Mouse (Mus musculus) stomach, embryonic 14.5 days (tissue): ENCODE measurements around the gene Tymp. TPM values are rescaled to one million over a fixed set of nuclear protein-coding genes. Genes with fewer than 3 reads are reported as not detected.

Source experiments
- ATAC-seq: fragments of 200-750 bp; cut with Nextera tagmentation; 2 replicates; pipeline ENCODE4 v1.8.0; 2017; ENCODE audit warnings: low read depth, moderate TSS enrichment; ENCODE audit not compliant: insufficient number of reproducible peaks, insufficient read depth, low FRiP score
- H3K27ac ChIP-seq: fragments of 300-500 bp; sonication (generic); 2 replicates; pipeline ENCODE4 v1.5.1; 2014; ENCODE audit warnings: mild to moderate bottlenecking, low read length, moderate library complexity, mixed read lengths
- H3K27me3 ChIP-seq: fragments of 300-500 bp; sonication (generic); 2 replicates; pipeline ENCODE4 v1.6.1; 2014; ENCODE audit warnings: low read length, control low read depth, mixed read lengths; ENCODE audit not compliant: control insufficient read depth, insufficient read depth
- H3K36me3 ChIP-seq: fragments of 300-500 bp; sonication (generic); 2 replicates; pipeline ENCODE4 v1.6.1; 2014; ENCODE audit warnings: mild to moderate bottlenecking, control low read depth, low read length, moderate library complexity, mixed read lengths; ENCODE audit not compliant: control insufficient read depth, insufficient read depth
- H3K4me1 ChIP-seq: fragments of 300-500 bp; sonication (generic); 2 replicates; pipeline ENCODE4 v1.6.1; 2014; ENCODE audit warnings: low read length, control low read depth, mixed read lengths; ENCODE audit not compliant: control insufficient read depth, insufficient read depth
- H3K4me2 ChIP-seq: fragments of 300-500 bp; sonication (generic); replicated peaks from 2 replicates; pipeline ENCODE4 v1.6.1; 2014; ENCODE audit warnings: low read depth, low read length, control low read depth
- H3K4me3 ChIP-seq: fragments of 300-500 bp; sonication (generic); 2 replicates; pipeline ENCODE4 v1.5.1; 2014; ENCODE audit warnings: low read depth, low read length, control low read depth
- H3K9ac ChIP-seq: fragments of 300-500 bp; sonication (generic); replicated peaks from 2 replicates; pipeline ENCODE4 v1.6.1; 2014; ENCODE audit warnings: low read depth, mild to moderate bottlenecking, control low read depth, low read length, moderate library complexity, mixed read lengths
- H3K9me3 ChIP-seq: fragments of 300-500 bp; sonication (generic); 2 replicates; pipeline ENCODE4 v1.6.1; 2016; ENCODE audit warnings: low read depth, low read length, control low read depth; ENCODE audit not compliant: control insufficient read depth
- WGBS: fragments of 180-500 bp; shearing (Covaris S2); extraction: QIAGEN DNeasy Blood & Tissue Kit; methylation state at CpG from one replicate; pipeline ENCODE4 v1.1.7; 2014; 5-methylcytosine and 5-hydroxymethylcytosine counted together
- polyA plus RNA-seq: library from polyadenylated mRNA; unstranded; fragments of >200 nt; fragmentation: Nextera tagmentation; extraction: Ambion mirVana; gene quantifications from 2 replicates; pipeline ENCODE4 v1.2.1, GENCODE M21; 2014

The Tymp gene
- polyA plus RNA-seq, 1 experiment from 2014 or later, result 1.1 TPM

DNA sequence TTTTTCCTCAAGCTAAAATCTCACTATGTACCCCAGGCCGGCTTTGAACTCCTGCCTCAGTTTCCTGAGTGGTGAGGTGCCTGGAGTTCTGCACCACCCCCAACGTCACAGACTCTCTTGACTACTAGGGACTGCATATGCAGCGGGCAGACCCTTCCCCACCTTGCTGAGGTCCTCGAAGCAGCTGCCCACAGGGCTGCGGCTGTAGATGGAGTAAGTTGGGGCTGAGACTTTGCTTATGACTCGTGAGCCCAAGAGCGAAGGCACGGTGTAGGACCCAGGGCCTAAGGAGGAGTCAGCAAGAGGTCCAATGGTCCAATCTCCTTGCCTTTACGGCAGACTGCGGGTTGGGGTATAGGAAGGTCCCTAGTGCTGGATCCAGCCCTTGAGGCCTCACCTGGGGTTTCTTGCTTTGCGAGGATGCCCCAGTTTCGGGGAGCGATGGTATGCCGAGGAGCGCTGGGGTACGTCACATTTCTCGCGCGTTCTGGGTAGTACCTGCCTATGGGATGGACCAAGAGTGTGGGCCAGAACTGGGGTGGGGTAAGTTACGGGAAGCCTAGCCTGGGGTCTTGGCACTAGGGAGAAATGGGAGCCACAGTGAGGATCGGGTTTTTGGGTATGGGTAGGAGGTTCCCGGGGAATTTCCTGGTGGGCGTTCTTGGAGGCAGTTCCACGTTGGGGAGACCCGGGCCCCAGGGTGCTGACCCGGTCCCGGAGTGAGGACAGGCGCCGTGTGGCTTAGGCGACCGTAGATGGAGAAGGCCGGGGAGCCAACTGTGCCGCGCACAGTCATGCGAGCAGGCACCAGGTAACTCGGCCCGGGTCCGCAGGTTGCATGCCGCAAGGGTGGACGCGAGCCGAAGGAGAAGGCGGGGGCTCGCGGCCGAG is 1.3 kb upstream of the Tymp start:
- Histone ChIP-seq H3K27me3 (peaks cover 28% of the 10 kb centered on the region), H3K4me3 (peak overlapping the region; percentile 35), H3K4me1 (peaks cover 9% of the 10 kb centered on the region; the same call in 1 of the 2 replicates), H3K9ac (no peak overlapping the region), H3K27ac (no peak overlapping the region), H3K36me3 (no peaks in the 10 kb centered on the region), H3K4me2 (peak overlapping the region; percentile 49), H3K9me3 (no peaks in the 10 kb centered on the region)
- ATAC-seq, result no peak
- WGBS, result 15% methylated on average over 46 of the region's 46 CpGs

DNA sequence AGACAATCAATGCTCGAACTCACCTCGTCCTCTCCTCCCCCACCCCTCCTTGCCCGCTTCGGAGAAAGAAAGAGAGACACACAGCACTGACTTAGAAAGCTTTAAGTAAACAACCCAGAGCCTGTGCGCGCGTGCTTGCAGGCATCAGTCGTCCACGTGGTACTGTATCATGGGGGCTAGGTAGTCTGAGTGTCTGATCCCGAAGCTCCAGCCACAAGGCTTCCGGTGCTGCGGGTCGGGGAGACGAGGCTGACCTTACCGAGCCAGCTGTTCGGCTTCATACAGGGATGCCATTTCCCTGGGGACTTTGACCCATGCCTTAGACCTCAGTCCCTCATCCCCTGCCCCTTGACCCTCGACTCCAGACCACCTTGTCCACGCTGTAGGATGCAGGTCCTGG is 523 bp upstream of the Tymp start:
- Histone ChIP-seq H3K27me3 (peaks cover 28% of the 10 kb centered on the region), H3K4me2 (no peak overlapping the region)
- 4% methylated on average over 18 of the region's 18 CpGs for WGBS

DNA sequence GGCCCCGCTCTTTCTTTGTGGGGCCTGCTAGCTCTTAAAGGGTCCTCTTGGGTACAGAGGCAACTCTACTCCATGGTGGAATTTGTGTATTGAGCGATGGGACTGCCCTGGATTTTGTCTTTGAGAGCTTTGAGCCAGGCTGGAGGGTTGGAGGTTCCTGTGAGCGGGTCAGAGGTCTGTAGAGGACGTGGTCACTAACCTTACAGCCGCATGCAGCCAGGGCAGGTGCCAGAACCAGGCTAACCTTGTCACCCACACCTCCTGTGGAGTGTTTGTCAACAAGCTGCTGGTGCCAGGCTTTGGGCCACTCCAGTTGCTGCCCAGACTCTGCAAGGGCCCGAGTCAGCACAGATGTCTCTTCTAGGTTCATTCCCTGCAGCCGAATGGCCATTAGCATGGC is 799 bp downstream of the Tymp start:
- Histone ChIP-seq H3K36me3 (peaks cover 12% of the 10 kb centered on the region), H3K27ac (no peak overlapping the region), H3K4me3 (no peak overlapping the region), H3K9ac (no peak overlapping the region), H3K4me1 (peaks cover 13% of the 10 kb centered on the region; the same call in 1 of the 2 replicates), H3K9me3 (no peaks in the 10 kb centered on the region), H3K4me2 (no peak overlapping the region), H3K27me3 (peaks cover 28% of the 10 kb centered on the region)
- ATAC-seq, result no peak
- WGBS, result 83% methylated on average over 7 of the region's 7 CpGs

More for the DNA sequence above, 523 bp upstream of the Tymp start:
- no peak for ATAC-seq
- Histone ChIP-seq H3K27ac (no peak overlapping the region), H3K4me3 (no peak overlapping the region), H3K9me3 (no peaks in the 10 kb centered on the region), H3K4me1 (peaks cover 13% of the 10 kb centered on the region; the same call in 1 of the 2 replicates), H3K36me3 (no peaks in the 10 kb centered on the region), H3K9ac (no peak overlapping the region)

DNA sequence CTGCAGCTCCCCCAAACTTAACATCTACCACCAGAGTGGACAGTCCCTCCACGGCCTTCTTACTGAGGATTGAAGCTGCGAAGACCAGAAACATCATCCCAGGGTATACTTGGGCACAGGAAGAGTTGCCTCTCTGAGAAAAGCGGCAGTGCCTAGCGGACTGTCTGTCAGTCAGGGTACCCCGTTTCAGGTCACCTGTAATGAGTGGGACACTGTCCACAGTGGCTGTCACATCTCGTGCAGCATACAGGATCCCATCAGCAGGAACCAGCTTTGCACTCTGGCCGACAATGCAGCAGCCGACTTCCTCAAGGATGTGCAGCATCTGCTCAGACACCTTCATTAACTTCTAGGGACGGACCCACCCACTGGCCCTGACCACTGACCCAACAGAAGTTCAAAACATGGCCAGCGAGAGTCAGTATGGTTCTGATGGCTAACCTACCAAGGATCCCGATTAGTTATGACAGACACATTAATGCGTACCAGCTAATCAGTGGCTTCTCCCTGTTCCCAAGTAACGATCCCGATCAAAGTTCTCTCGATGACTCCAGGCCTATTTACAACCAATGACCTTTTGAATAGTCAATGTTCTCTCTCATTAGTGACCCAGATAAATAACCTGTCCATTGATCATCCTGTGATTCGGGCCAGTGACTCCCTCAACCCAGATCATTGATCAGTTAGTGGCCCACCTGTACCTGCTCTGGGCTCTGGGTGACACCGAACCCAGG is 1.9 kb downstream of the Tymp start:
- no peak overlapping the region for H3K9ac ChIP-seq
- no peaks in the 10 kb centered on the region for H3K9me3 ChIP-seq
- H3K4me2 ChIP-seq, result no peak overlapping the region
- peaks cover 22% of the 10 kb centered on the region for H3K36me3 ChIP-seq
- peaks cover 13% of the 10 kb centered on the region; the same call in 1 of the 2 replicates for H3K4me1 ChIP-seq
- no peak for ATAC-seq
- 90% methylated on average over 17 of the region's 17 CpGs for WGBS
- no peak overlapping the region for H3K4me3 ChIP-seq
- H3K27me3 ChIP-seq, result peaks cover 28% of the 10 kb centered on the region
- no peak overlapping the region for H3K27ac ChIP-seq

DNA sequence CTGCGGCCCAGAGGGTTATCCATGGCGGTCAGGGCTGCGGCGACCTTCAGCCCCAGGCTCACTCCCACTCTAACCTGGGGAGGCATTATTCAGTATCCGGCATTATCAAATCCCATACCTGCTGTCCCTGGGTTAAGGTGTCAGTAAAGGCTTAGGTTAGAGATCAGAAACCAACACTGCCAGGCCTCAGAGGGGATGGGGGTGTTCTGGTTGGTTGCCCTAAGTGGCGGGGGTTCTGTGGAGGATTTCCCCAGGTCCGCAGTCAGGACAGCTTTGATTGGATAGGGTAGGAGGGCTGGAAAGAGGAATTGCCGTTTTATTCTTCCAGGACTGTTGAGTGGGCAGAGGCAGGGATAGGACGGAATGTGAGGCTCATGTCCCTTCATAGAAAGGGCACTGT is 2.5 kb downstream of the Tymp start:
- Histone ChIP-seq H3K36me3 (peaks cover 28% of the 10 kb centered on the region), H3K9me3 (no peaks in the 10 kb centered on the region), H3K27me3 (peaks cover 24% of the 10 kb centered on the region), H3K4me3 (peak overlapping the region; percentile 58), H3K4me1 (peaks cover 13% of the 10 kb centered on the region; the same call in 1 of the 2 replicates), H3K4me2 (peak overlapping the region; percentile 68), H3K9ac (peak overlapping the region; percentile 52; the same call in 1 of the 2 replicates), H3K27ac (peak overlapping the region; percentile 83; the same call in 1 of the 2 replicates)
- ATAC-seq, result no peak
- WGBS, result 45% methylated on average over 9 of the region's 9 CpGs

DNA sequence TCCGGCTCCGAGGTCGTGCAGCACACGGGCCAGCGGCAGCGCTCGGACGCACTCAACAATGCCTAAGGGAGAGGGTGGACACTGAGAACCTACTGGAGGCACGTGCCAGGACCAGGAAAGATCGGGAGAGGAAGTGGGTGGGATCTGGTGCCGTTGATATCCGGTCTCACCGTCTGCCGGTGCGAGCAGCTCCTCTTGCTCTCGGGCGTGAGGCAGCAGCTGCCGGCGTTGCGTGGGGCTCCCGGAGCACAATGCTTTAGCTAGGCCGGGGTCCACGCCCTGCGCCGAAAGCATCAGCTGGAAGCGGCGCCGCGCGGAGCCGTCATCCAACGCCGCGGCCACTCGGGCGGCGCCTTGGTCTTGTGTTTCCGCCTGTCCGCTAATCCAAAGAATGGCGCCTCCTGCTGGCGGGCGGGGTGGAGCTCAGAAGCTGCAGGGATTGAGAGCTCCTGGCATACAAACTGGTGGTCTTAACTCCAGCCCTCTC is 3.0 kb downstream of the Tymp start, which contains the start of gene Sco2:
Gene Sco2 (minus strand): TSS at position 85 of the 487 bp plus-strand sequence.
- Histone ChIP-seq H3K27me3 (peaks cover 19% of the 10 kb centered on the region), H3K27ac (peak within 1 kb of the TSS; percentile 83), H3K9me3 (no peaks in the 10 kb centered on the region), H3K36me3 (peaks cover 33% of the 10 kb centered on the region), H3K4me2 (peak within 1 kb of the TSS; percentile 68), H3K4me3 (peak within 1 kb of the TSS; percentile 58), H3K4me1 (peaks cover 8% of the 10 kb centered on the region; the same call in 1 of the 2 replicates), H3K9ac (peak within 1 kb of the TSS; percentile 52)
- ATAC-seq, result peak; percentile 73
- WGBS, result under 1% methylated on average over 42 of the region's 42 CpGs

DNA sequence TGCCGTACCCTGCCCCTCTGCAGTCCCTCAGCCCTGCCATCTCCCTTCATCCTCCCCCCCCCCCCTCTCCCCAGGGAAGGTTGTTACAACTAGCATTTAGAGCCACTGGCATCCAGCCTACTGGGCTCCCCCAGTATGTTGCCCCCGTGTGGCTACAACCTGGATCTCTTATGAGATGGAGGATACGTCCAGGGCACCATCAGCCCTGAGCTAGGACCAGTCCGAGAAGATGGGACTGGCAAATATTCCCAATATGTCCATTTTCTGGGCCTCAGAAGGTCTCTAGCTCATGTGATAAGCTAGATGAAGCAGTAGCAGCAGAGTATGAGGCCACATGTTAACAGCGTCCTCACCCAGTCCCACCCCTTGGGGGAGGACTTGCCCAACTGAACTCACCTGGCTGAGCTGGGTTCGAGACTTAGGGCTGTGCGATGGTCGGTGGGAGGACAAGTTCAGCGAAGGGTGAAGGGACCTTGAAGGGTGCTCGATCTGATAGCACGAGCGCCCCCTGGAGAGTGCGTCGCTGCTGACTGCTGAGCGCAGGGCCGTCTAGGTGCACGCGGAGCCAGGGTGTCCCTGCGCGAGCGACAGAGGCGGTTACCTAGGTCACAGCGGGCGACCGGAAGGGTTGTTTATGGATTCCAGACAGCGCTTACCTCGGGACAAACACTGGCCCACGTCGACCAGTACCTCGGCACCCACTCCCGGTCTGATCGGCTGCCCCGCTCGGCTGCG is 3.6 kb downstream of the Tymp start:
- peak; percentile 84 for ATAC-seq
- Histone ChIP-seq H3K9ac (peak overlapping the region; percentile 52), H3K9me3 (no peaks in the 10 kb centered on the region), H3K4me2 (peak overlapping the region; percentile 68), H3K4me3 (peak overlapping the region; percentile 58), H3K27ac (peak overlapping the region; percentile 83), H3K36me3 (peaks cover 39% of the 10 kb centered on the region), H3K4me1 (0 out of 2 replicates have a peak, but pooled peaks cover 4% of the 10 kb centered on the region), H3K27me3 (peaks cover 13% of the 10 kb centered on the region)
- WGBS, result 2% methylated on average over 35 of the region's 35 CpGs
